28 mouse cellular contexts compared by ENCODE assay signal in genomic region chr9:102558463-102558862, GRCm38 (mm10). TPM values are rescaled to one million over a fixed set of nuclear protein-coding genes. Genes with fewer than 3 reads are reported as not detected.
DNase-seq lines count a peak whose midpoint lies in the region; TF ChIP-seq lines count a peak whose summit lies in the region.
"Had no signal": no experiment of that assay in that cellular context is flagged by ENCODE, and none has a peak within 500 bp of the region (broad histone marks: within the 10 kb centered on the region; RNA-seq: fewer than 3 reads in every experiment).

No protein-coding gene starts in this region.

- peak; percentile 37 for TF ChIP-seq CTCF in layer of hippocampus, adult 2 months (conservative IDR thresholded peaks at IDR 0.05)
- peak; percentile 75 for TF ChIP-seq CTCF in E14TG2a.4 (conservative IDR thresholded peaks at IDR 0.05; ENCODE audit: low read length)

- H3K4me1 ChIP-seq in E14TG2a.4 (replicated peaks; ENCODE audit: low read depth, low read length), result no peaks in the 10 kb centered on the region; the same call in 1 of the 2 replicates
- H3K4me1 ChIP-seq: embryonic facial prominence, embryonic 10.5 days; embryonic facial prominence, embryonic 15.5 days; forebrain, embryonic 12.5 days; heart, embryonic 13.5 days; hindbrain, embryonic 10.5 days; limb, embryonic 13.5 days; liver, embryonic 13.5 days; midbrain, embryonic 10.5 days; midbrain, embryonic 15.5 days; neural tube, embryonic 12.5 days had no signal

- no peak overlapping the region for H3K4me3 ChIP-seq in layer of hippocampus, adult 2 months
- H3K4me3 ChIP-seq in E14TG2a.4 (replicated peaks; ENCODE audit: low read length), result no peak overlapping the region
- H3K4me3 ChIP-seq: embryonic facial prominence, embryonic 10.5 days; embryonic facial prominence, embryonic 15.5 days; forebrain, embryonic 12.5 days; heart, adult 2 months; heart, embryonic 13.5 days; hindbrain, embryonic 10.5 days; limb, embryonic 13.5 days; liver, embryonic 13.5 days; midbrain, embryonic 10.5 days; midbrain, embryonic 15.5 days; myocyte; neural tube, embryonic 12.5 days had no signal

- H3K27ac ChIP-seq in layer of hippocampus, adult 2 months, result no peak overlapping the region
- H3K27ac ChIP-seq: embryonic facial prominence, embryonic 10.5 days; embryonic facial prominence, embryonic 15.5 days; forebrain, embryonic 12.5 days; heart, adult 2 months; heart, embryonic 13.5 days; hindbrain, embryonic 10.5 days; limb, embryonic 13.5 days; liver, embryonic 13.5 days; midbrain, embryonic 10.5 days; midbrain, embryonic 15.5 days; neural tube, embryonic 12.5 days had no signal

- no peaks in the 10 kb centered on the region for H3K36me3 ChIP-seq in E14TG2a.4 (ENCODE audit: insufficient read depth, low read length)
- H3K36me3 ChIP-seq: embryonic facial prominence, embryonic 10.5 days; embryonic facial prominence, embryonic 15.5 days; forebrain, embryonic 12.5 days; heart, embryonic 13.5 days; hindbrain, embryonic 10.5 days; limb, embryonic 13.5 days; liver, embryonic 13.5 days; midbrain, embryonic 10.5 days; midbrain, embryonic 15.5 days; neural tube, embryonic 12.5 days had no signal

- no peaks in the 10 kb centered on the region for H3K9me3 ChIP-seq in E14TG2a.4 (ENCODE audit: low read length)
- H3K9me3 ChIP-seq: embryonic facial prominence, embryonic 15.5 days; liver, embryonic 13.5 days; midbrain, embryonic 15.5 days; neural tube, embryonic 12.5 days had no signal

- intact Hi-C loops in left cerebral cortex, postnatal 36 days (cut with DNase I), result no loop called here

- H3K27me3 ChIP-seq in E14TG2a.4 (ENCODE audit: insufficient read depth, low read length), result peaks cover 16% of the 10 kb centered on the region
- H3K27me3 ChIP-seq: embryonic facial prominence, embryonic 15.5 days; forebrain, embryonic 12.5 days; limb, embryonic 13.5 days; liver, embryonic 13.5 days; midbrain, embryonic 15.5 days; neural tube, embryonic 12.5 days had no signal

- DNase-seq in layer of hippocampus, adult 2 months (ENCODE audit: low spot score in 2 of 2), result no peak
- DNase-seq in layer of hippocampus, adult 18-20 months (ENCODE audit: low spot score in 2 of 2), result no peak
- DNase-seq in 3T3-L1 (ENCODE audit: low read depth, low spot score), result peak; percentile 11
- peak; percentile 63 for DNase-seq in ZHBTc4 (ENCODE audit: low read depth, low spot score)
- DNase-seq in left cerebral cortex, postnatal 36 days (ENCODE audit: low spot score in 2 of 2), result no peak
- DNase-seq: adrenal gland, adult 8-10 months; cerebellum, adult 8-10 months; cerebellum, postnatal 25 days; heart, adult 2 months; heart, postnatal 10 days; kidney, adult 9 months; kidney, postnatal 10 days; liver, embryonic 13.5 days; lung, adult 2 months; right cerebral cortex, postnatal 4 days had no signal

RNA-seq across cellular contexts. Expression of gene Ky, which starts 52.9 kb away (rescaled TPM):
- total RNA-seq in layer of hippocampus, adult 2 months (2021), result 1 to 10 TPM; 3.0 to 5.2 TPM
- total RNA-seq in layer of hippocampus, adult 18-20 months (2021), result 1 to 10 TPM; 2.3 to 3.0 TPM
- total RNA-seq in left cerebral cortex, postnatal 36 days (2021), result 1 to 10 TPM; 2.4 to 3.4 TPM
- total RNA-seq: CH12.LX; megakaryocyte progenitor cell, adult 5-6 weeks had no signal

Comparison
In these comparisons a context has a peak if more than half of its experiments do, and no peak if none do; other contexts are left out.
1. DNase-seq: peak in 3T3-L1 (single experiment) and ZHBTc4 (single experiment); none in layer of hippocampus, adult 2 months (0 of 2), layer of hippocampus, adult 18-20 months (0 of 2) and left cerebral cortex, postnatal 36 days (0 of 2).